Mouse (Mus musculus) left cerebral cortex, postnatal 25 days (tissue): Measurements from ENCODE around the gene Defb48. TPM values are rescaled to one million over a fixed set of nuclear protein-coding genes. Genes with fewer than 3 reads are reported as not detected.

Experiments
- DNase-seq, 2 experiments: peaks; one replicate each; pipeline ENCODE4 v3.0.0; 2022; ENCODE audit warnings: low spot score in 2 of 2, mixed read lengths in 1 of 2
- intact Hi-C: fragments of 180-260 bp; cut with DNase I; formaldehyde crosslinking; loops from one replicate; pipeline ENCODE4 v1.15.1; 2025
- total RNA-seq, 2 experiments: library from RNA; stranded (reverse); gene quantifications; 2 replicates each; pipeline ENCODE4 v1.2.3; 2021

Defb48 gene
- total RNA-seq, result not detected

DNA sequence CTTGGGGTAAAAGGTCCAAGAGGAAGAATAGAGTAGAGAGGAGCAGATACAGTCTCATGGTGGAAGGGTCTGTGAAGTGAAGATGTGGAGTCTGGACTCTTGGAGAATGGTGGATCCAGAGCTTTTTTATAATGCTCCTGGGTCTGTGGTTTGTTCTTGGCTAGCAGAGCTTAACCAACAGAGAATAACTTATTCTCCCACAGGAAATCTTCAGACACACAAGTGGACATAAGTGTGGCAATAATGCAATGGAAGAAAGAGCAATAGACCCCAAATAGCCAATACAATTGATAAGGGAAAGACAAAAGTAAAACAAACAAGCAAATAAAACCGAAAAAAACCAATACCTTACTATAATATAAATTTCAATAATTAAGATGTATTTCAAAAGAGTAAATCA lies at the start of gene Defb48:
Gene Defb48 (minus strand): TSS at position 101 of the 400 bp plus-strand sequence.
- intact Hi-C loops, result no loop called here
- no peak for DNase-seq

- DNase-seq, result peak; percentile 22 to 66
- intact Hi-C loops, result no loop called here
These were observed 36.3 kb upstream of the Defb48 start for GRCm38 (mm10) chr14:63020524-63021156.

DNA sequence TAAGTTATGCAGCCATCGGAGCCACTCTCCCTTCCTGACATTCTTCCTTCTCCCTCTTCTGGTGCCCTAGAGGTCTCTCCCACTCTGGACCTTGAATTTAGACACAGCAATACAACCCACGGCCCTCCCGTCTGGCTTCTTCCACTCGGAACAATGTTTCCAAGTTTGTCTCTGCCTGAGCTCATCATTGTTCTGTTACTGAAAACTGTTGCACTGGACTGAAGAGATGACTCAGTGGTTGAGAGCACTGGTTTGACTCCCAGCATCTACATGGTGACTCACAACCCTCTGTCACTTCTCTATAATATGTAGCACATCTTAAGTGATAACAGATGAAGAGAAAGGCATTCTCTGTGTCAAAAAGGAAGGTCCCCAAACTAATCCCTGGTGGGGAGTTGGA lies 30.4 kb upstream of the Defb48 start:
- intact Hi-C loops, result no loop called here
- DNase-seq, result peak in 1 of 2 experiments; percentile 37

DNA sequence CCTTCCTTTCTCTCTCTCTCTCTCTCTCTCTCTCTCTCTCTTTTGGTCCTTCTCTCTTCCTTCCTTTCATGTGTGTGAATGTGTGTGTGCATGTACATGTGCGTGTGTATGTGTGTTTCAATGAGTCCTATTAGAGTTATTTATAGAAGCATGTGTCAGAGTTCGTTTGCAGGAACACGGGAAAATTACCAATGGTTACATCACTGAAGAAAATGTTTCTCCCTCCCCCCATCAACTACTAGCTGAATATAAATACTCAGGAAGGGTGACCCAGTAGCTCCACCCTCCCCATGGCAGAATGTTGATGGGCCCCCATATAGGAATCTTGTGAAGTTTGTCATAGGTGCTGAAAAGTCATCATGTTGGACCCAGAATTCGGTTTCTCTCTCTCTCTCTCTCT lies 28.8 kb upstream of the Defb48 start:
- intact Hi-C loops, result no loop called here
- no peak for DNase-seq

- intact Hi-C loops, result no loop called here
These were observed 27.2 kb upstream of the Defb48 start, which contains the start of gene Defb43 for GRCm38 (mm10) chr14:63011471-63011870. TSS of gene Defb43 (plus strand) at chr14:63011771.

GRCm38 (mm10) chr14:63002588-63002987 lies 18.3 kb upstream of the Defb48 start:
- no peak for DNase-seq
- intact Hi-C loops, result no loop called here

More at GRCm38 (mm10) chr14:63011471-63011870, 27.2 kb upstream of the Defb48 start, which contains the start of gene Defb43:
- DNase-seq, result no peak

GRCm38 (mm10) chr14:62998977-62999376 lies 14.7 kb upstream of the Defb48 start:
- no peak for DNase-seq
- intact Hi-C loops, result no loop called here

- intact Hi-C loops, result no loop called here
- DNase-seq, result no peak
These were observed 13.5 kb upstream of the Defb48 start, which contains the start of gene Defb47 for GRCm38 (mm10) chr14:62997777-62998176. TSS of gene Defb47 (plus strand) at chr14:62998077.

- intact Hi-C loops, result no loop called here
- DNase-seq, result no peak
These were observed 7.7 kb upstream of the Defb48 start for GRCm38 (mm10) chr14:62991849-62992510.

- intact Hi-C loops, result no loop called here
- no peak for DNase-seq
These were observed 7.0 kb upstream of the Defb48 start for GRCm38 (mm10) chr14:62991271-62991670.

- intact Hi-C loops, result no loop called here
- no peak for DNase-seq
These were observed 4.5 kb downstream of the Defb48 start for GRCm38 (mm10) chr14:62979815-62980214.

DNA sequence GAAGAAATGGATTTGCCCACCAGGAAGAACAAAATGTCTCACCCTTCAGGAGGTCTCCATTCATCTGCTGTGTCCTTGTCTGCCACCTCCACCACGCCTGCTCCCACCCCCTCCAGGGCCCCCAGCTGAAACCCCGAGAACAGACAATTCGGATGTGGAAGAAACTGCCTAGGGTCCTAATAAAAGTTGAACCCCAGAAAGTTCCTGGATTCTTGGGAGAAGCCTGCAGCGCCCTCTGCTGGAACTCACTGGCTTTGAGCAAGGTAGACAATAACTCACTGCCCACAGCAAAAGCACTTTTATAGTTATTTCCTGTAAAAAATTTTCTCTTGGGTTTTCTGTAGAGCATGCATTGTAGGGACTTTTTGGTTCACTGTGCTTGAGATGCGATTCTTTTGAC lies 9.3 kb downstream of the Defb48 start:
- peak; percentile 58 to 59 for DNase-seq
- intact Hi-C loops, result loop anchor here (1.0 kb wide), 1 partner anchor 483 kb away; no protein-coding TSS in a partner anchor

GRCm38 (mm10) chr14:62965811-62966520 lies 18.3 kb downstream of the Defb48 start:
- intact Hi-C loops, result no loop called here
- DNase-seq, result no peak

DNA sequence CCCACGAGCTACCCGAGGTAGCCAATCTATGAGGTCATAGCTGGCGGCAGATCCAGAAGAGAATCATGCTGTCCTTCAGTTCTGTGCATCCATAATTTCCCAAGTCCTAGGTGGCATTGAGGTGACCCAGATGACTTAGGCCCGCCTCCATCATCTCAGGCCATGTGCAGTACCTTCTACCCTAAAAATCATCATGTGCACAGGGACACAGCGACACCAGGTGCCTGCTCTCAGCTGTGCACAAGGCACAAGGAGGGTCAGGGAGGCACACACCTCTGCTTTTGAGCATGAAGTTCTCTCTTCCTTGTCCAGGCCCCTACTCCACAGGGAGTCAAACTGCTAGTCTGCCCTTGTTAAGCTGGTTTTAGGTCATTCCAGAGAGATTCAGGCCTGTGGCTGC lies 19.0 kb downstream of the Defb48 start:
- intact Hi-C loops, result no loop called here
- DNase-seq, result no peak

- DNase-seq, result no peak
- intact Hi-C loops, result no loop called here
These were observed 20.7 kb downstream of the Defb48 start for GRCm38 (mm10) chr14:62963632-62964031.

GRCm38 (mm10) chr14:62956091-62956490 lies 28.2 kb downstream of the Defb48 start:
- intact Hi-C loops, result no loop called here
- no peak for DNase-seq

DNA sequence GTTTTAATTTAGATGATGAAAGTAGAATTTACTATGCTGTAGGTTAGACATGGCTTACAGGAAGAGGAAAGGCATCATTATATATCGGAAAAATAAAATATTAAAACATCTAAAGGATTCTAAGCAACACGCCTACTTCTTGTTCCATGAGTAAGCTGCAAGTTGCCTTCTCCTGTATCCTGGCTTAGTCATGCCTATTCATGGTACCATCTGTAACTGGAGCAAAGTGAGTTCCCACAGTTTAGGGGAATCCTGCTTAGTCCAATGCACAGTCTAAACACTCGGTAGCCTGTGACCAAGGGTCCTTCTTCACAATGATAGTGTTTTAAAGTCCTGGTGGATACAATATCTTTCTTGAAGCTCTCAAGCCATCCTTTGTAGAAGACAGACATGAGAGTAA lies 37.5 kb downstream of the Defb48 start:
- DNase-seq, result peak in 1 of 2 experiments; percentile 18
- intact Hi-C loops, result no loop called here

DNA sequence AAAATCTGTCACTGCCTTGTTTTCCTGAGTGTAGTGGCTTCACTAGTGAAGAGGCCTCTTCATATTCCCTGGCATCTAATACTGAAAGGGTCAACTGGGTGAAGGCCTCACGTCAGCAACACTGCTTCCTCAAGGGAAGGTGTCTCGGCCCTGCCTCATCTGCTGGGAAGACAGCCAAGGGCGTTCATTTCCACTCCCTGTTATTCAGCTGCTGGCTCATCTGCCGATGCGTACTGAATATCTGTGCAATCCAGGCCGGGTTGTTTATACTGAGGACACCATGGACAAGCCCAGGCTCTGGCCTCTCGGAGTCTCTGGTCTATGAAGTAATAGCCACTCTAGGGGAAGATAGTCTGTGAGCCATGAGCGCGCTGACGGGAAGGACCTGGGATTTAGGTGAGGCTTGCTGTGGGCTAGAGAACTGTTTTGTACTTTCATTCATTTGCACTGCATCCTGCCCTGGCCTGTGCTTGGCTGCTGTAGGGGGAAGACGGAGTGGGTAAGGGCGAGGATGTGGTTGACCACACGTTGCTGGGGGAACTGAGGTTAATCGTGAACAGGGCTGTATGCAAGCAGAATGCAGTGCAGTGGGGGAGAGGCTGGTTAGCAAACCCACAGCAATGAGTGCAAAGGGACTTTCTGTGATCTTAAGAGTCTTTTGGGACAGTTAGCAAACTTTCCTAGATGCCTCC lies 43.8 kb downstream of the Defb48 start:
- peak; percentile 14 to 28 for DNase-seq
- intact Hi-C loops, result no loop called here

DNA sequence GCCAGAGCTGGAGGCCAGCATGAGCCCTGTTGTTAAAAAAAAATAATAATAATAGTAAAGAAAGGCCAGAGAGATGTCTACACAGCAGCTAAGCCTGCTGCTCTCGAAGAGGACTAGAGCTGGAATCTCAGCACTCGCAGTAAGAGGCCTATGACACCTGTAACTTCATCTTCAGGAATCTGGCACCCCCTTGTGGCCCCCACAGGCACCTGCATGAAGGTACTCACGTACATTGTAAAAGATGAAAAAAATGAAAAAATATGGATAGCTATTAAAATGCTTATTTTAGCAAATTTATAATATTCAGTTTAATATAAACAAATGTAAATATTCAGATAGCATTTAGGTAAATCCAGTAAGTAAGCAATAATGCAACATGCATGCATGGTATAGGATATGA lies 44.9 kb downstream of the Defb48 start:
- intact Hi-C loops, result loop anchor here (5.0 kb wide), 1 partner anchor 102 kb away; the partner anchor contains the start of gene Wdfy2
- no peak for DNase-seq

- peak in 1 of 2 experiments; percentile 39 for DNase-seq
- intact Hi-C loops, result loop anchor here (2.0 to 5.0 kb wide), 3 partner anchors 59 to 177 kb away; partner anchors contain the start of genes Ints6 and Wdfy2
These were observed 46.6 kb downstream of the Defb48 start for GRCm38 (mm10) chr14:62937675-62938074.
